Mouse (Mus musculus) adipocyte (in vitro differentiated cells): ENCODE measurements around the gene Anks4b.

Experiments used
- DNase-seq: peaks from one replicate; pipeline ENCODE4 v3.0.0-alpha.2; 2016; ENCODE audit warnings: low spot score

Gene Anks4b

GRCm38 (mm10) chr7:120173603-120174244 lies at the start of gene Anks4b:
Gene Anks4b (plus strand): TSS chr7:120173858.
- no peak for DNase-seq

DNA sequence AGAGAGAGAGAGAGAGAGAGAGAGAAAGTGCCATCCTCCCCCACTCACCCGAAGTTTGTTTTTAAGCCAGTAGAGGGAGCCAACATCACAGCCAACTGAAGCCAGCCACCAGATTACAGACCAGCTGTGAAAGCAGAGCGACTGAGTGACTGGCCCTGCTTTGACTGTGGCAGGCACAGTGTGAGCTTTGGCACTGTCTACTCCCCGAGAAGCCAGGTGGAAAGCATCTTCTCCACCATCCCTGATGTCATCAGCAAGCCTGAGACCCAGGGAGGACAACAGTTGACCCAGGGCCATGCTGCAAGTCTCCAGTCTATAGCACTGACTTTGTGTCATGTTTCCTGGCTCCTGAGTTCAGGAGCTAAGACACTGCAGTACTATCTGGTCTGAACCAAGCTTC lies 48.8 kb upstream of the Anks4b start:
- DNase-seq, result peak; percentile 84

- no peak for DNase-seq
These were observed 46.5 kb upstream of the Anks4b start for GRCm38 (mm10) chr7:120126976-120127685.

DNA sequence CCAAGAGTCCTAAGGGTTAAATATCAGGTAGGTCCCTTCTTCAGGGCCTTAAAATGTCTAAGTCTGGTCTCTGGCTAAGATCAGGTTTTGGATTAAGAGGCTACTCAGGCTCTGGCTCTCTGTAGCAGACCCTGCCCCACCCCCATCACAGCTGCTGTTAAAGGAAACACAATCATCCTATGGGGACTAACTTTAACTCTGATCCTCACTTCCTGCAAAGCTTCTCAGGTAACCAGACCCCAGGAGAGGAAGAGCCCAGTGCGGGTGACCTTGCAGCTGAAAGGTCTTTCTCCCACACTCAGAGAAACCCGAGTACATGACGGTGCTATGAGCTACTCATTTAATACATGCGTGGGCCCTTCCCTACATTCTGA lies 46.0 kb upstream of the Anks4b start:
- DNase-seq, result no peak

DNA sequence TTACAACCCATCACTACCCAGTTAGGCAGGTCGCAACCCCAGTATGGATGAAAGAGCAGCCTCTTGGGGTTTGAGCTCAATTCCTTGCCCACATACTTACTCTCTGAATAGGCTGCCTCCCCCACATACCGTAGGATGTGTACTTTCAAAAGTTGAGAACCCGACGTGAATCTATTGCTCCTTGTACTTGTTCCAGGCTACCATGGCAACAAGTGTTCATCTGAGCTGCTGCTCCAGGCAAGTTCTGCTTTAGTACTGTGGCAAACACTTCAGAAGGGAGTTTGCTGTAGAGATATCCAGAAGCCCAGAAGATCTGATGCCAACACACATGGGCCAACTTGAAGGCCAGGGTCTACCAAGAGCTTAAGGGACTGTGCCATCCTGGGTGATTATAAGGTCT lies 44.7 kb upstream of the Anks4b start:
- no peak for DNase-seq

GRCm38 (mm10) chr7:120142743-120143142 lies 30.9 kb upstream of the Anks4b start:
- DNase-seq, result no peak

DNA sequence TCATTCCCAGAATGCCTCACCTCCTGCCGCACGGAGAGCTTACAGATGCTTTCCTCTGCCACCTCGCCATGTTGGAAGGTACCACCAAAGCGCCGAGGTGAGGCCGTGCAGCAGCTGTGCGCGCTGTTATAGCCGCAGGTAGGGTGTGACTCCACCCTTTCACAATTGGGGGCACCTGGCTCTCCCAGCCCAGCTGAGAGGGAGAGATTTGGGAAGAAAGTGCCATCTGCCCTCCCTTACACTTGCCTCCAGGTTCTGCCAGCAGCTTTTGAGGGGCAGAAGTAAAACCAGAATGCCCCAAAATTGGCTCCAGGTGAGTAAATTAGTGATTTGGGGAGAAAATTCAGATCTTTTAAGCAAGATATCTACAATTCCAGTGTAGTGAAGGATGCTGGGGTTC lies 28.5 kb upstream of the Anks4b start, which contains the start of gene Zp2:
Zp2 (minus strand) TSS at position 101 of the 400 bp plus-strand sequence.
- DNase-seq, result no peak

DNA sequence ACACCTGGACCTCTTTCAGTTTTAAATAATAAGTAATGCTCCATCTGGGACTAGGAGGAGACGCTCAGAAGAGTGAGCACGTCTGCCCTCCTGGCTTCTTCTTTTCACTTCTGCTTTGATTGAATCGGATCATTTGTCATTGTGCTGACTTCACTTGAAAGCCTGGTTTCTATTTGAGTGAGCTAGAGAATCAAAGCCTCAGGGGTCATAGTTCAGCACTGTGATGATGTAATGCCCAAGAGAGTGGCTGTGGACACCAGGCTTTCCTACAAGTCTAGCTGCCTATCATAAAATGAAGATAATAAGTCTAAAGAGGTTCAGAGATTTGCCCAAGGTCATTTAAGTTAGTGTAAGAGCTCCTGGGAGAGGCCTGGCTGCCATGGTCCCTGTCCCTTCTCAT lies 23.4 kb upstream of the Anks4b start:
- DNase-seq, result peak; percentile 2

DNA sequence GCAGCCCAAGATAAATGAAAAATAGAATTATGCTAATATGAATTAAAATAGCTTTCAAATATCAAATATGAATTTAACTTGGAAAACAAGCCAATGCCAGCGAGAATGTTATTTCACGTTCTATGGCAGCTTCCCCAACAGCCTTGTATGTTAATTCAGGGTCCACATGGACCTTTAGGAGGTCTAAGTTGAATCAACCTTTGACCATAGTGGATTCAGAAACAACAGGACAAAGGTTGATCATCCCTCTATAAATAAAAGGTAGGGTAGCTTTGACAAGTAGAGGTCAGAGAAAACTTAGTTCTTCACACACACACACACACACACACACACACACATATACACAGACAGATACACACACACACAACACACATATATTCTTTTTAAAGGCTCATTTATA lies 22.8 kb upstream of the Anks4b start:
- no peak for DNase-seq

DNA sequence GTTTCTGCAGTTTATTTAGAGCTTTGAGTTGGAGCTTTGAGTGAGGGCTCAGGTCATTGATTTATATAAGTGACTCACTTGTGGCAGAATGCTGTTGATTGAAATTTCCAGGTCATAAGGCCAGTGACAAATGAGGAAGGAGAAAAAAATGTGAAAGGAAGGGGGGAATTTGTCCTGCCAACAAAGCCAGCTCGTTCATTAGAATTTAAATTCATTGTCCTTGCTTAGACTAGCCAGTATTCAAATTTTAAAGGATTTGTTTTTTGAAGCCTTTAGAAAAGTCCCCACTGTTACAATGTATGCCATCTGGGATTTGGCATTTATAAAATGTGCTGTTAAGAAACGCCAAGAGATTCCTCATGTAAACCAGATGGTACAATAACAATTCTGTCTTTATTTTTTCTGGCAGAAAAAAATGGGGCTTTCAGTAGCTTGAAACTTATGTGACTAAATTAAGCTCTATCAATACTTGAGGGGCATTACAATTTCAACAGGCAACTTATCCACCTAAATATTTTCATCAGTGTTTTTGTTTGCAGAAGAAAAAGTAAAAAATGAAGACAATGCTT lies 16.7 kb upstream of the Anks4b start:
- DNase-seq, result no peak

DNA sequence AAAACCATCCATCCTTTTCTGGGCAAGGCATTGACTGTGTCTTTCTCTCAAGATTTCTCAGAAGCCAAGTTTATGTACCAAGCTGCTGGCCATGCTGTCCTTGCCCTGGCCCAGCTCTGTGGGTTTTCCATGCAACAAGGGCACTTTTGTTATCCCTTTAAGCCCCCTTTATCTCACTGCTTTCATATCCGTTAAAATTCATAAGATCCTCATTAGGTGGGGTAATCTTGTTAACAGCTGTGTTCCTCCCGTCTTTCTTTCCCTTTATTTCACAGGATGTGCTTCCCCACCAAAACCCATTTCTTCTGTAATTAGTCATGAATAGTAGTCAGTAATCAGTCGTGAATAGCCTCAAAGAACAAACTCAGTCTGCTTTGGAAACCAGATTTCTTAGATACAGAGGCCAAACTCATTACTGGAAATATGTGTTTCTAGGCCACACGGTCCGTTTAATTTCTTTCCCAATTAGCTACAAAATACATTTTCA lies 16.0 kb upstream of the Anks4b start:
- no peak for DNase-seq

DNA sequence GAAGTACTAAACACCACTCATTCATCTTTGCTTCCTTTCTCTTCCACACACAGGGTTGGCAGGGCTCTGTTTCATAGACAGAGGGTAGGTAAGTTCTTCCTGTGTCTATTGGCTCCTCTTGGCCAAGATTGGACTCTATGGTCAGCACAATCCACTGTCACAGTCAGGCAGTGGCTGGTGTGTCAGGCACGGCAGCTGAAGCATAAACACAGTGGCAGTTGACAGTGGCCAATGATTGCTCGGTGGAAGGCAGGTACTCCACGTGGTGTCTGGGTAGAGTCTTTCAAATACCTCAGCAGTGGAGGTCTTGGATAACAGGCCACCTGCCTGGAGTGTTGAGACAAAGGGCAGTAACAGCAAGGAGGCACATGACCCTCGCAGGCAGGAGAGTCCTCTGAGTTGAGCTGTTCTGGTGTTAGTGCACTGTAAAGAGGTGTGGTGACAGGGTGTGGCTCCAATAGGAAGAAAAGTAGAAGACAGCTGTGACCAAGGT lies 15.5 kb upstream of the Anks4b start:
- no peak for DNase-seq

DNA sequence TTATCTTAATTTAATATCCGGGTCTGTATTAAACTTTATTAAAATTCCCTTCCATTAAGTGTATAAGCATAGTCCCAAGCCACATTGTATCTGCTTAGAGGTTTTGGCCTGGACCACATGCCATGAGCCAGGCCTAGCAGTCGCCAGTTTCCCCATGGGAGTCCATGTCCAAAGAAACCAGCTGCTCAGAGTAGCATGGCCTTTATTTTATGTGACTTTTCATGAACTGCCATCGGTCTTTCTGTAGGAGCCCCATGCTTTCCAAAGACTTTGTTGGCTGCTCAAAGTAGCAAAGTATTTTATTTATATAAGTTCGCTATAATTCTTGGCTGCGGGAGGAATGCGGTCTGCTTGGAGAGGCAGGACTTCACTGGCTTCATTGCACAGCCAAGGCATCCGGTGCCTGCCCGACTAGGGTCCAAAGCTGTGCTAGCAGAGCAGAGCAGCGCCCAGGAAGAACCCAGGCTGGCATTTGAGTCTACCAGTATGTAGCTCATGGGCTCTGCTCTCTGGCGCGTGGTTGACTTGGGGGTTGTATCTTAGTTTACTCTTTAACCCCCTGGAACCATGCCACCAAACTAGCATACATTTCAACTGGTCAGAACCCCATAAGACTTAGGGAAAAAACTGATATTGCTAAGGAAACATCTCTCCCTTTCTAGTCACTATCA lies 9.9 kb upstream of the Anks4b start:
- no peak for DNase-seq

- DNase-seq, result no peak
These were observed 1.4 kb upstream of the Anks4b start for GRCm38 (mm10) chr7:120172188-120172700.

DNA sequence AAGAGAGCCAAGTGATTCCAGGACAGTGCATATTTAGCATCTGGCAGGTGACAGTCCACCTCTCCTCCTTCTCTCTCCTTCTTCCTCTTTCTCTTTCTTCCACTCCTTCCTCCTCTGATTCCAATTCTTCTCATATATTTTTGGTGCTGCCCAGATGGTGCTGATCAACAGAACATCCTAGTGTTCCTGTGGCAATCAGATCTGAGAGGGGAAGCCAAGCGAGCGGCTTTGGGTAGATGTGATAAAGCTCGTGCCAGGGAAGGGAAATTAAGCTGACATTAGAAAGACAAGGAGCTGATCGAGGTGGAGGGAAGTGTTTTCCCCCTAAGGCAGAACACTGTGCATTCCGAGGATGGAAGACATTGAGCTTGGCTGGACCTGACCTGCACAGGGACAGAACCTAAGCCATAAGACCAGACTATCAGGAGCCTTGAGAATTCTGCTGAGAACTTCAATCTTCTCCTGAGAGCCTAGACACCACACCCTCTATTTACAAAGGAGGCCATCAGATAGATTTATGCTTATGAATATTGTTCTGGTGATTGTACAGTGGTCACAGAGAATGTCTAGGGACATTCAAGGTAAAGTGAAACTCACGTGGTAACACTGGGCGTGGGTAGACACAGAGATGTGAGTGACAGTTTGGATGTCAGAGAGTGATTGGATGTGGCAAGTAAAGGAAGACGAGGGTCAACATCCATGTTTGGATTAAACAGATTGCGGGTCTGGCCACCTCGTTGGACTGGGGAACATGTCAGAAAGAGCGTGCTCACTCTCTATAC lies 1.3 kb downstream of the Anks4b start:
- no peak for DNase-seq

- no peak for DNase-seq
These were observed 4.0 kb downstream of the Anks4b start for GRCm38 (mm10) chr7:120177611-120178010.

- no peak for DNase-seq
These were observed 5.3 kb downstream of the Anks4b start for GRCm38 (mm10) chr7:120178935-120179334.

DNA sequence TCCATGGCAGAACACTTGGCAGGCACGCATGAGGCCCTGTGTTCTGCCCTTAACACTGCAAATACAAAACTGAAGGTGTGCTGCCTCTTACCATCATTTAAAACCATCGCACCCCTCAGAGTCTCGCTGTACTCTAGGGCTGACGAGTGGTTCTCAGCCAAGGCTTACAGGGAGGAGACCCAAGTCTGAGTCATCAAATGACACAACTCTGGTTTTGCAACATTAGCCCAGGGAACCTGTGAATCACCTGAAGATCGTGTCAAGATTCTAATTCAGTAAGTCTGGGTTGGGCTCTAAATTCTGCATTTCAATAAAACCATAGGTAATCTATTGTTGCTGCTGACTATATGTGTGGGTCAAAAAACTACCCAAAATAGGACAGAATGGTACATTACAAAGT lies 6.9 kb downstream of the Anks4b start:
- no peak for DNase-seq

DNA sequence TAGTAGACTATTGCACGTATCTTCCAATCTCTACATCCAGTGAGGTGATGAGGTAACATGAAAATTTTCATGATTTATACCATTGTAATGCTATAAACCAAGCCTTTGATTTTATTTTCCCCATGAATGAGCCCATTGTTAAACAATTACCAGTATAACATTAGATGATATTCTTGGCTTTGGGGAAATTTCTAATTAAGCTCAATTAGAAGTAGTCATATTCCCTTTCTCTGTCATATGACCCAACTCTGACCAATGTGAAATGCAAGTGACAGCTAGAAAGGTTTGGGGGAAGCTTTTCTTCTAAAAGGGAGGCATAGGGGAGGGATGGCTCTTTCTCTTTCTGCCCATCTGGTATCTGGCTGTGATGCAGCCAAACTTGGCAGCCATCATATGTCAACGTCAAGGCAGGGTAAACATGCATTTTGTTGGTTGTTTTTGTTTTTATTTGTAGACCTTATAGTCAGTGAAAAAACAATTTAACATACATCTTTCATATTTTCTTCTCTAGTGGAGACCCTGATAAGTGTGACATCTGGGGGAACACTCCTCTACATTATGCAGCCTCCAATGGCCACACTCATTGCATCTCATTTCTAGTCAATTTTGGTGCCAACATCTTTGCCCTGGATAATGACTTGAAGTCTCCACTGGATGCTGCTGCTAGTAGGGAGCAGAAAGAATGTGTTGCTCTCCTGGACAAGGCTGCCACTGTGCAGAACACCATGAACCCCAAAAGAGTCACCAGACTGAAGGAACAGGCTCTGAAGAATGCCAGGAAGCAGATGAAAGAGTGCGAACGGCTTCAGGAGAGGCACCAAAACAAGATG lies 8.0 kb downstream of the Anks4b start:
- no peak for DNase-seq

DNA sequence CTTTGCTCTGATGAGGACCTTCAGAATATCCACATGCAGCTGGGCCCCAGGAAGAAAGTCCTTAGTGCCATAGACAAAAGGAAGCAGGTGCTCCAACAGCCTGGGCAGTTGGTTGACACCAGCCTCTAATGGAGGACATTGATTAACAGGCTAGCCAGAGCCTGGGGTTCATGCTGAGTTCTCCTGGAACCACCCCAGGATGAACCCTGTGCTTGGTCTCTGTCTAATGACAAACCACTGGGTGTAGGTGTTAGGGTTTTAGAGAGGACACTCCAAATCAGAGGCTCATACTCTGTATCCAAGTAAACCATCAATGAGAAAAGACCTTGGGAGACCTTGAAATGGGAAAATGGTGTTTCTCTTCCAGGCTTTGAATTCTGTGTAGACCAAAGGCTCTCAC lies 9.2 kb downstream of the Anks4b start:
- DNase-seq, result no peak

DNA sequence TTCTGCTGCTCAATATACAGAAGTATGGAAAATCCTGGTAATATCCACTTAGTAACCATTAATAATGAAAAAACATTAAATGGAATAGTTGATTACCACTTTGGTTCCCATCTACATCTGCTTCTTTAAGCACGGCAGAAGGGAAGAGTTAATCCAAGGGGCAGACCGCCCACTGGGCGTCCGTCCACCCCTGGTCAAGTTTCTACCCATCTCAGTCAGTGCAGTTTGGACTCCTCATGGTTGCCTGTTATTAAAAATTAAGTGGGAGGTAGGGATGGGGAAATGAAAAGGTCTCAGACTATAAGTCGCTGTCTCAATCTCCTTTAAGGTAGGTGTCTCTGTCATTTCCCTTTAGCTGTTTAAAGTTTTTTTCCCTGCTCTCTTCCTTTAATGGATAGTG lies 15.3 kb downstream of the Anks4b start:
- no peak for DNase-seq
